Mouse (Mus musculus) left cerebral cortex, adult 6 months (tissue): Measurements from ENCODE around the gene Hmces. TPM values are rescaled to one million over a fixed set of nuclear protein-coding genes. Genes with fewer than 3 reads are reported as not detected.

Experiments used
- long read RNA-seq, 2 experiments: library from polyadenylated mRNA; unstranded; transcript quantifications; one replicate each; pipeline ENCODE4 v2.0.0; 2019 to 2020
- polyA plus RNA-seq: library from polyadenylated mRNA; unstranded; fragments of <200 nt; fragmentation: Nextera tagmentation; gene quantifications from 2 replicates; pipeline ENCODE4 v1.2.3, GENCODE M21; 2021

The Hmces gene
- 22.2 and 27.0 TPM in 2 replicates for polyA plus RNA-seq
- long read RNA-seq, experiment 1, transcript Hmces-202 (6 exons, 1,572 nt) = minor isoform, 25 of 108 reads
- long read RNA-seq, experiment 1, transcript Hmces-201 (7 exons, 1,464 nt) = major isoform, 71 of 108 reads
- long read RNA-seq, experiment 1, partial matches to known transcripts = 1 of 108 reads
- long read RNA-seq, experiment 1, other reads (novel, unspliced or antisense) = 10 of 108 reads
- long read RNA-seq, experiment 2, transcript Hmces-201 (7 exons, 1,464 nt) = major isoform, 18 of 41 reads
- long read RNA-seq, experiment 2, transcript Hmces-202 (6 exons, 1,572 nt) = minor isoform, 8 of 41 reads
- long read RNA-seq, experiment 2, partial matches to known transcripts = 7 of 41 reads
- long read RNA-seq, experiment 2, other reads (novel, unspliced or antisense) = 8 of 41 reads

GRCm38 (mm10) chr6:87913661-87914325 is at the start of gene Hmces:
Gene Hmces, plus strand, starts transcription at chr6:87913935.

GRCm38 (mm10) chr6:87887594-87888233 is 26.0 kb upstream of the Hmces start, which contains the start of gene Copg1:
Gene Copg1, plus strand, starts transcription at chr6:87887814.

DNA sequence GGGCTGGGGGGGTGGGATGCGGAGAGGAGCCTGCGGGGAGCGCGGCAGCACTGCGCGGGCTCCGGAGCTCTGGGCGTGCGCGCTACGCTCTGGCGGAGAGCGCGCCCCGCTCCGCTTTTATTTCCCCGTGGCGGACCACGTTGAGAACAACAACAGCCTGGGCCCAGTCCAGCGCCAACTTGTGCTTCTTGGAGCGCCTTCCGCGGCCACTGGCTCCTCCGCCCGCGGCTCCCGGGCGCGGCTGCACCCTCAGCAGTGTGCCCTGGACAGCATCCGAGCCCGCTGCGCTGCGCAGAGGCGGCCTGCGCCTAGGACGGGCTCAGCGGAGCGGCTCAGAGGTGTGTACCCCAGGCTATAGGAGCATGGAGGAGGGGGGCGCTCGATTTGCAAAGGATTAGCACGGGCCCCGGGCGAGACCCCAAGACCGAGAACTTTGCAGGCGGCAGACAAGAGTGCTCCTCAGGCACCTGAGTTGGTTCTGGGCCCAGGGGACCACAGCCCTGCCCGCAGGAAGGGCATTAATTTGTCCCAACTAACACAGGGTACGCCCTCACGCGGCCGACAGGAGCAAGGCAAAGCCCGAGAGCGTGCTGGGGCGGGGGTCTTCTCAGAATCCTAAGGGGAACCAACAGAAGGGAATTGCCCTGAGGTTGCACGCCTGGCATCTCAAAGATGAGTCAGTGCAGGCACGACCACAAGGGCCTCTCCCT is 68.0 kb downstream of the Hmces start, which contains the start of gene H1fx:
TSS of gene H1fx (minus strand) at position 91 of the 710 bp plus-strand sequence.

Other genes with a start within 250 kb of the Hmces start
- 3.1 and 3.4 TPM in 2 replicates for gene Aplf, start 241.7 kb upstream of the Hmces start, polyA plus RNA-seq
- gene Efcc1, start 183.1 kb upstream of the Hmces start, polyA plus RNA-seq = 6.5 and 9.2 TPM in 2 replicates
- gene Gp9, start 135.9 kb upstream of the Hmces start, polyA plus RNA-seq = 1.2 and 1.3 TPM in 2 replicates
- 2.2 and 6.5 TPM in 2 replicates for gene Rab43, start 101.8 kb upstream of the Hmces start, polyA plus RNA-seq
- gene Gm45140, start 78.1 kb upstream of the Hmces start, polyA plus RNA-seq = 1.0 and 1.5 TPM in 2 replicates
- 17.5 and 25.3 TPM in 2 replicates for gene Isy1, start 75.1 kb upstream of the Hmces start, polyA plus RNA-seq
- 531 and 718 TPM in 2 replicates for gene Cnbp, start 62.8 kb upstream of the Hmces start, polyA plus RNA-seq
- gene Copg1, start 26.1 kb upstream of the Hmces start, polyA plus RNA-seq = 144 and 170 TPM in 2 replicates
- 1.7 and 24.2 TPM in 2 replicates for gene H1fx, start 67.7 kb downstream of the Hmces start, polyA plus RNA-seq
- 324 and 362 TPM in 2 replicates for gene Rab7, start 131.3 kb downstream of the Hmces start, polyA plus RNA-seq
- 111 and 122 TPM in 2 replicates for gene Rpn1, start 170.5 kb downstream of the Hmces start, polyA plus RNA-seq